8 mouse cellular contexts compared by ENCODE assay signal in the genomic region with DNA sequence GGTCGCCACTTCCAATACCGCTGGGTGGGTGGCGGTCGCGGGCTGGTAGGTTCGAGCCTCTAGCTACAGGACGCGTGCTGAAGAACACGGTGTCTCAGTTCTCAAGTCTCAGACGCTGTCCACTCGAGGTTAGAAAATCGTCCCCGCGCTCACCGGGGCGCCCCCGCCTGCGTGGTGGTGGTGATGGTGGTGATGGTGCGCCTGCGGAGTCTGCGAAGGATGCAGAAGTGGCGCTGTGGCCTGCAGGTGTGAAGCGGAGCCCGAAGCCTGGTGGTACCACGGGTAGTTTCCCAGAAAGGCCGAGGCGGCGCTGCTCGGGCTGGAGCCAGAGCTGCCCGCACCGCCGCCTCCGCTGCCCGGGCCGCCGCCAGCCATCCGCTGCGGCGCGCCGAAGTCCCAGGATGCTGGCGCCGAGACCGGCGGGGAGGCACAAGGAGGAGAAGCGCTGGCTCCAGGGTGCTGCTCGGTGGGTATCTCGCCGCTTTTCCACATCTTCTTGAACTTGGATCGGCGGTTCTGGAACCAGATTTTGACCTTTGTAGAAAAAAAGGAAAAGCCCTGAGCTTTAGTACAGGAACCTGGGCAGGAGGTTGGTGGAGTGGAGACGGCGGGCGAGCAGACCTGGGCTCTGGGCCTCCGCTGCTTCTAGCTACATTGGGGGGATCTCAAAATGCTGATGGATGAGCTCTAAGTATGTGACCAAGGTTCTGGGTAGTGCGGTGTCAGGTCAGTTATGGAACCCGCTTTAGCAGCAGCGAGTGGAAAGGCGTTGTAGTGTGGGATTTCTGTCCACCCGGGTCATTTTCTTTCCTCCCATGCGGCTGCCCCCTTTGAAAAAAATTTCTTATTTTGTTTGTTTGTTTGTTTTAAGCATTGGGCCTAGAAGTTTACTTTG. TPM values are rescaled to one million over a fixed set of nuclear protein-coding genes. Genes with fewer than 3 reads are reported as not detected.
DNase-seq lines count a peak whose midpoint lies in the region; ATAC-seq lines count a peak whose summit lies in the region.

No protein-coding gene starts in this region.

- peak overlapping the region; percentile 84 for H3K9ac ChIP-seq in forebrain, embryonic 14.5 days (ENCODE audit: low read length)
- peak overlapping the region; percentile 56 for H3K9ac ChIP-seq in limb, embryonic 13.5 days
- no peak overlapping the region for H3K9ac ChIP-seq in stomach, embryonic 15.5 days

- H3K9me3 ChIP-seq in forebrain, embryonic 14.5 days (replicated peaks; ENCODE audit: control insufficient read depth, low read length): no peaks in the 10 kb centered on the region
- no peaks in the 10 kb centered on the region for H3K9me3 ChIP-seq in limb, embryonic 13.5 days
- no peaks in the 10 kb centered on the region for H3K9me3 ChIP-seq in stomach, embryonic 15.5 days

- WGBS in forebrain, embryonic 14.5 days: 1% methylated on average over 61 of the region's 61 CpGs
- WGBS in limb, embryonic 13.5 days: under 1% methylated on average over 59 of the region's 61 CpGs
- 2% methylated on average over 61 of the region's 61 CpGs for WGBS in stomach, embryonic 15.5 days

- H3K4me1 ChIP-seq in forebrain, embryonic 14.5 days (ENCODE audit: control insufficient read depth, insufficient read depth, low read length): peaks cover 18% of the 10 kb centered on the region
- H3K4me1 ChIP-seq in limb, embryonic 13.5 days: peaks cover 58% of the 10 kb centered on the region
- H3K4me1 ChIP-seq in stomach, embryonic 15.5 days: peaks cover 34% of the 10 kb centered on the region

- intact Hi-C loops in left cerebral cortex, postnatal 14 days (cut with DNase I): loop anchor here (10.0 kb wide), 1 partner anchor 290 kb away; no protein-coding TSS in a partner anchor

- peaks cover 37% of the 10 kb centered on the region for H3K27me3 ChIP-seq in forebrain, embryonic 14.5 days (replicated peaks; ENCODE audit: control insufficient read depth, insufficient read depth, low read length)
- peaks cover 89% of the 10 kb centered on the region for H3K27me3 ChIP-seq in limb, embryonic 13.5 days
- peaks cover 85% of the 10 kb centered on the region for H3K27me3 ChIP-seq in stomach, embryonic 15.5 days (replicated peaks)

- peak overlapping the region; percentile 90 for H3K4me2 ChIP-seq in forebrain, embryonic 14.5 days (ENCODE audit: low read length)
- H3K4me2 ChIP-seq in limb, embryonic 13.5 days (replicated peaks): peak overlapping the region; percentile 97
- H3K4me2 ChIP-seq in stomach, embryonic 15.5 days: peak overlapping the region; percentile 25; the same call in 1 of the 2 replicates

- H3K36me3 ChIP-seq in forebrain, embryonic 14.5 days (ENCODE audit: control insufficient read depth, insufficient read depth, low read length): peaks cover 5% of the 10 kb centered on the region; the same call in 1 of the 2 replicates
- no peaks in the 10 kb centered on the region for H3K36me3 ChIP-seq in limb, embryonic 13.5 days
- H3K36me3 ChIP-seq in stomach, embryonic 15.5 days: no peaks in the 10 kb centered on the region

- peak; percentile 38 for DNase-seq in CD4-positive, CD25-positive, alpha-beta regulatory T cell, adult 2 months (ENCODE audit: low read depth, low spot score)
- DNase-seq in 3T3-L1 (ENCODE audit: low read depth, low spot score): peak; percentile 34
- peak; percentile 33 for DNase-seq in forebrain, embryonic 14.5 days (ENCODE audit: low spot score)
- no peak for DNase-seq in left cerebral cortex, postnatal 14 days (ENCODE audit: low spot score in 2 of 2)
- DNase-seq in gastrocnemius, postnatal 25 days: no peak

- ATAC-seq in CD4-positive, CD25-positive, alpha-beta regulatory T cell, adult 4 months: no peak
- ATAC-seq in forebrain, embryonic 14.5 days: no peak
- no peak for ATAC-seq in limb, embryonic 13.5 days (ENCODE audit: low FRiP score, low read depth)
- ATAC-seq in stomach, embryonic 15.5 days (ENCODE audit: insufficient read depth, low FRiP score, low read depth): no peak

- peak overlapping the region; percentile 95 for H3K27ac ChIP-seq in forebrain, embryonic 14.5 days (ENCODE audit: low read depth, low read length)
- H3K27ac ChIP-seq in limb, embryonic 13.5 days: no peak overlapping the region
- no peak overlapping the region for H3K27ac ChIP-seq in stomach, embryonic 15.5 days

- H3K4me3 ChIP-seq in forebrain, embryonic 14.5 days (ENCODE audit: low read depth, low read length): peak overlapping the region; percentile 66
- H3K4me3 ChIP-seq in limb, embryonic 13.5 days: peak overlapping the region; percentile 55
- peak overlapping the region; percentile 42 for H3K4me3 ChIP-seq in stomach, embryonic 15.5 days (replicated peaks)

RNA-seq across cellular contexts. Expression of a gene that starts 1.9 kb away (rescaled TPM):
- polyA plus RNA-seq in CD4-positive, CD25-positive, alpha-beta regulatory T cell, adult 4 months (2017; shearing (Covaris generic)): not detected
- 44.8 and 51.2 TPM in 2 replicates for polyA plus RNA-seq in forebrain, embryonic 14.5 days (2014; fragmentation: Nextera tagmentation; extraction: Ambion mirVana)
- polyA plus RNA-seq in limb, embryonic 13.5 days (2015; fragmentation: Nextera tagmentation; extraction: Ambion mirVana): 3.7 and 4.4 TPM in 2 replicates
- polyA plus RNA-seq in stomach, embryonic 15.5 days (2015; fragmentation: Nextera tagmentation; extraction: Ambion mirVana): 3.9 and 4.2 TPM in 2 replicates
- total RNA-seq in left cerebral cortex, postnatal 14 days (2021): 1 to 10 TPM; 4.7 to 6.9 TPM
- total RNA-seq in gastrocnemius, postnatal 25 days (2021): not detected

RNA-seq across cellular contexts. Expression of a gene that starts 16.7 kb away (rescaled TPM):
- not detected for polyA plus RNA-seq in CD4-positive, CD25-positive, alpha-beta regulatory T cell, adult 4 months (2017; shearing (Covaris generic))
- polyA plus RNA-seq in forebrain, embryonic 14.5 days (2014; fragmentation: Nextera tagmentation; extraction: Ambion mirVana): 155 and 176 TPM in 2 replicates
- 5.3 and 6.0 TPM in 2 replicates for polyA plus RNA-seq in limb, embryonic 13.5 days (2015; fragmentation: Nextera tagmentation; extraction: Ambion mirVana)
- 10.3 and 11.3 TPM in 2 replicates for polyA plus RNA-seq in stomach, embryonic 15.5 days (2015; fragmentation: Nextera tagmentation; extraction: Ambion mirVana)
- total RNA-seq in left cerebral cortex, postnatal 14 days (2021): 10 to 100 TPM; 20.7 to 24.2 TPM
- under 1 TPM in 1 of 2 experiments, not detected in 1; 0.13 TPM for total RNA-seq in gastrocnemius, postnatal 25 days (2021)

Comparison
In these comparisons a context has a peak if more than half of its experiments do, and no peak if none do; other contexts are left out.
1. DNase-seq: peak in CD4-positive, CD25-positive, alpha-beta regulatory T cell, adult 2 months (single experiment), 3T3-L1 (single experiment) and forebrain, embryonic 14.5 days (single experiment); none in left cerebral cortex, postnatal 14 days (0 of 2) and gastrocnemius, postnatal 25 days (single experiment).
2. H3K4me2 ChIP-seq: peak in every context shown above with its lines; median percentile 97 in limb, embryonic 13.5 days; 90 in forebrain, embryonic 14.5 days; 25 in stomach, embryonic 15.5 days.
3. RNA of a gene that starts 16.7 kb away (polyA plus RNA-seq): 155 to 176 TPM in forebrain, embryonic 14.5 days; 10.3 to 11.3 TPM in stomach, embryonic 15.5 days, 5.3 to 6.0 TPM in limb, embryonic 13.5 days and not detected in CD4-positive, CD25-positive, alpha-beta regulatory T cell, adult 4 months; every median in the first group is over 10 times any median in the second.
4. Peak in every context shown above with its lines, with median percentiles within 50 percentile points of each other: H3K4me3 ChIP-seq.